Mouse (Mus musculus): ENCODE data around the gene Calml3. TPM values are rescaled to one million over a fixed set of nuclear protein-coding genes. Genes with fewer than 3 reads are reported as not detected.

The Calml3 gene
- polyA plus RNA-seq, 1 experiment = 0.02 TPM

DNA sequence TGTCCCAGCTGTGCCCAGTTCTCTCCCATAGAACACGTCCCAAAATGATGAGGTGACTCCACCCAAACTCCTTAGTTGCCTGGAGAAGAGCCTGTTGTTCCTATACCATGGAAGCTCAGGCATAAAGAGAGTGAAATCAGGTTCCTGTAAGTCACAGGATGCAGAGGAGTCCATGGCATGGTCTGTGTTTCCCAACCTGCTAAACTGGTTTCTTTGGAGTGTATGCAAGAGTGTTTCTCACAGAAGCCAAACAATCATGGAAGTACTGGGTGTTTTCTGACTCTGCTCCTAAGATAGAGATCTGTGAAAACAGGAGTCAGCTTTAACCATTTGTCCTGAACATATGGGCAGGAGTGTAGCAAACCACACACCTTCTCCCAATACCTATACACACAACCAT is 27.9 kb upstream of the Calml3 start:
- H3K4me3 ChIP-seq (ENCODE audit: insufficient read depth, poor library complexity, severe bottlenecking) = no peak overlapping the region
- H3K79me2 ChIP-seq (ENCODE audit: control insufficient read depth, insufficient read depth) = no peaks in the 10 kb centered on the region
- TF ChIP-seq USF1 (IDR thresholded peaks at IDR 0.05; ENCODE audit: low read depth) (no peak), CEBPB (IDR thresholded peaks at IDR 0.05; ENCODE audit: low read depth) (no peak), FOSL1 (IDR thresholded peaks at IDR 0.05; ENCODE audit: insufficient read depth, low read length, poor library complexity, severe bottlenecking) (no peak), CTCF (IDR thresholded peaks at IDR 0.05; ENCODE audit: control insufficient read depth, insufficient read depth, insufficient read length) (no peak)
- no peaks in the 10 kb centered on the region for H3K27me3 ChIP-seq (ENCODE audit: control insufficient read depth, insufficient read depth, insufficient read length)
- no peaks in the 10 kb centered on the region for H3K36me3 ChIP-seq (ENCODE audit: control insufficient read depth, insufficient read depth)
- H3ac ChIP-seq (ENCODE audit: control insufficient read depth, insufficient read length, low read depth) = no peak overlapping the region
- no peaks in the 10 kb centered on the region for H3K79me3 ChIP-seq (ENCODE audit: low read depth)

DNA sequence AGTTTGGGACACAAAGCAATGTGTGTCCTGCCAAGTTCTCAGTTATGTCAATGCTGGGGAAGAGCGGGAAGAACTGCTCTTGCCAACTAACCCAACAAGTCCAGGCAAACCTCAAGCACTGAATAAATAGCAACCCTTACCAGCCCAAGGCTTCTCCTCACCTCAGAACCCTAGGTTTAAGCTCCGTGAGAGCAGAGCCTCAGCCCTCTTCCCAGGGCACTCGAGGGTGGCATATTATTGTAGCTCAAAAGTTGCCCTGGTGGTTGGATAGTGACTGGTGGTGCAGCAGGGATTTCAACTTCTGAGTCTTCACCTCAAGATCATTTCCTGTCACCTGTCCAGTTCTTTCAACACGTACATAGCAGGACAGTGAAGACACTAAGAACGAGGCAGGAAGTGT is 27.4 kb upstream of the Calml3 start:
- Histone ChIP-seq H3K79me2 (ENCODE audit: control insufficient read depth, insufficient read depth) (no peaks in the 10 kb centered on the region), H3K79me3 (ENCODE audit: low read depth) (no peaks in the 10 kb centered on the region), H3K4me3 (ENCODE audit: insufficient read depth, poor library complexity, severe bottlenecking) (no peak overlapping the region)

DNA sequence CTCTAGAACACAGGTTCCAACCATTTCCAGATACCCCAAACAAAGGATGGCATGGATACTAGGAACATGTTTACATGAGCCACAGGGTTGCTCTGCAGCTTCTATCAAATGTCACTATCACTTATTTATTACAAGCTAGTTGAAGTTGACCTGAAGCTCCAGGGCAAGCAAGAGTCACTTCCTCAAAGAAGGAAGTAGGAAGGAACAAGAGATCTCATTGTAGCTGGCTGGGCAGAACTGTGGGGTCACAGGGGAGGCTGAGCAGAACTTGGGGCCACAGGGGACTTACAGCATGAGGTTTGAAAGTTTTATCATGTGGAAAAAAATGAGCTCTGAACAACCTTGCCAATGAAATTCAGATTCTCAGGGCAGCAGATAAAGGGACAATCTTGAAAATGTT is 21.6 kb upstream of the Calml3 start:
- Histone ChIP-seq H3ac (ENCODE audit: control insufficient read depth, insufficient read length, low read depth) (no peak overlapping the region), H3K4me3 (ENCODE audit: insufficient read depth, poor library complexity, severe bottlenecking) (no peak overlapping the region), H3K36me3 (ENCODE audit: control insufficient read depth, insufficient read depth) (no peaks in the 10 kb centered on the region), H3K27me3 (ENCODE audit: control insufficient read depth, insufficient read depth, insufficient read length) (no peaks in the 10 kb centered on the region), H3K79me2 (ENCODE audit: control insufficient read depth, insufficient read depth) (no peaks in the 10 kb centered on the region), H3K79me3 (ENCODE audit: low read depth) (no peaks in the 10 kb centered on the region)
- TF ChIP-seq MYOG (IDR thresholded peaks at IDR 0.05; ENCODE audit: control insufficient read depth, extremely low read depth, insufficient read length) (no peak), FOSL1 (IDR thresholded peaks at IDR 0.05; ENCODE audit: insufficient read depth, low read length, poor library complexity, severe bottlenecking) (no peak), CEBPB (IDR thresholded peaks at IDR 0.05; ENCODE audit: low read depth) (no peak), MYOD1 (IDR thresholded peaks at IDR 0.05; ENCODE audit: control insufficient read depth, insufficient read length, low read depth) (no peak), USF1 (IDR thresholded peaks at IDR 0.05; ENCODE audit: low read depth) (no peak), MAX (IDR thresholded peaks at IDR 0.05) (no peak), CTCF (IDR thresholded peaks at IDR 0.05; ENCODE audit: control insufficient read depth, insufficient read depth, insufficient read length) (no peak)

More for the DNA sequence above, 27.4 kb upstream of the Calml3 start:
- TF ChIP-seq USF1 (IDR thresholded peaks at IDR 0.05; ENCODE audit: low read depth) (no peak), MYOG (IDR thresholded peaks at IDR 0.05; ENCODE audit: control insufficient read depth, extremely low read depth, insufficient read length) (no peak), MAX (IDR thresholded peaks at IDR 0.05) (no peak), CTCF (IDR thresholded peaks at IDR 0.05; ENCODE audit: control insufficient read depth, insufficient read depth, insufficient read length) (no peak), MYOD1 (IDR thresholded peaks at IDR 0.05; ENCODE audit: control insufficient read depth, insufficient read length, low read depth) (no peak), CEBPB (IDR thresholded peaks at IDR 0.05; ENCODE audit: low read depth) (no peak), FOSL1 (IDR thresholded peaks at IDR 0.05; ENCODE audit: insufficient read depth, low read length, poor library complexity, severe bottlenecking) (no peak)
- H3K36me3 ChIP-seq (ENCODE audit: control insufficient read depth, insufficient read depth) = no peaks in the 10 kb centered on the region
- H3ac ChIP-seq (ENCODE audit: control insufficient read depth, insufficient read length, low read depth) = no peak overlapping the region
- no peaks in the 10 kb centered on the region for H3K27me3 ChIP-seq (ENCODE audit: control insufficient read depth, insufficient read depth, insufficient read length)

DNA sequence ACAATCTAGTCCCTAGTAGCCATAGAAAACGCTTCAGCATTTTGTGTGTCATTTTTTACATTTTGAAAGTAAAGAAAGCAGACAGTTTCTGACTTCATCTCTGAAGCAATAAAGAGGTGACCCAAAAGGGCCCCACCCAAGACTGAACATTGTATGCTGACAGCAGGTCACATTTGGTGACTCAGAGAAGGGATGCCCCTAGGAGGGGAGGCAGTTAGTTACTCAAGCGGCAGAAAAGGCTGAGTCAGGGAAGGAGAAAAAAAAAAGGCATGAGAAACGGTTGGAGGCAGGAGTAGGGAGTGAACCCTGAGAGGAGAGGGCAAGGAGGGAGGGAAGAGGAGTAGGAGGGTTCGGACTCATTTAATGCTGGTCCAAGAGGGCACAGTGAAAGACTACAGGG is 18.0 kb upstream of the Calml3 start:
- no peaks in the 10 kb centered on the region for H3K36me3 ChIP-seq (ENCODE audit: control insufficient read depth, insufficient read depth)
- no peak overlapping the region for H3ac ChIP-seq (ENCODE audit: control insufficient read depth, insufficient read length, low read depth)
- H3K27me3 ChIP-seq (ENCODE audit: control insufficient read depth, insufficient read depth, insufficient read length) = no peaks in the 10 kb centered on the region
- no peak overlapping the region for H3K4me3 ChIP-seq (ENCODE audit: insufficient read depth, poor library complexity, severe bottlenecking)
- H3K79me3 ChIP-seq (ENCODE audit: low read depth) = no peaks in the 10 kb centered on the region
- no peak for TF ChIP-seq FOSL1 (IDR thresholded peaks at IDR 0.05; ENCODE audit: insufficient read depth, low read length, poor library complexity, severe bottlenecking)
- TF ChIP-seq CEBPB (IDR thresholded peaks at IDR 0.05; ENCODE audit: low read depth) = peak; percentile 4
- no peak for TF ChIP-seq MYOG (IDR thresholded peaks at IDR 0.05; ENCODE audit: control insufficient read depth, extremely low read depth, insufficient read length)
- no peak for TF ChIP-seq MAX (IDR thresholded peaks at IDR 0.05)
- no peak for TF ChIP-seq MYOD1 (IDR thresholded peaks at IDR 0.05; ENCODE audit: control insufficient read depth, insufficient read length, low read depth)
- no peak for TF ChIP-seq CTCF (IDR thresholded peaks at IDR 0.05; ENCODE audit: control insufficient read depth, insufficient read depth, insufficient read length)
- H3K79me2 ChIP-seq (ENCODE audit: control insufficient read depth, insufficient read depth) = no peaks in the 10 kb centered on the region

DNA sequence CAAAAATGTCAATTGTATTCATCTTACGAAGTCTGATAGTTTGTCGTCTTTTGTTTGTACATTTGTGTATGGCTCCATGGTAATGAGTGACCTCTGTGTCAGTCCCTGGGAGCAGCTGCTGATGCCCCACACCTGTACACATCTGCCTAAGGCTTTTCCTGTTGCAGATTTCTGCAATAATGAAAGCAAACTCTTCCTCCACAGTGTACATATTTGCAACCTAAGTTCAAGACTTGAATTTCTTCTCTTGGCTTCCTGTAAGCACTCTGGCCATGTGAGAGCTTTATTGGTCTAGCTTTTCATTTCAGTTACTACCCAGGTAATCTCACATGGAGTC is 14.6 kb upstream of the Calml3 start:
- Histone ChIP-seq H3K79me2 (ENCODE audit: control insufficient read depth, insufficient read depth) (no peaks in the 10 kb centered on the region), H3K36me3 (ENCODE audit: control insufficient read depth, insufficient read depth) (no peaks in the 10 kb centered on the region), H3K27me3 (ENCODE audit: control insufficient read depth, insufficient read depth, insufficient read length) (no peaks in the 10 kb centered on the region), H3K4me3 (ENCODE audit: insufficient read depth, poor library complexity, severe bottlenecking) (no peak overlapping the region), H3ac (ENCODE audit: control insufficient read depth, insufficient read length, low read depth) (no peak overlapping the region), H3K79me3 (ENCODE audit: low read depth) (no peaks in the 10 kb centered on the region)
- TF ChIP-seq MYOG (IDR thresholded peaks at IDR 0.05; ENCODE audit: control insufficient read depth, extremely low read depth, insufficient read length) (no peak), CEBPB (IDR thresholded peaks at IDR 0.05; ENCODE audit: low read depth) (no peak)

DNA sequence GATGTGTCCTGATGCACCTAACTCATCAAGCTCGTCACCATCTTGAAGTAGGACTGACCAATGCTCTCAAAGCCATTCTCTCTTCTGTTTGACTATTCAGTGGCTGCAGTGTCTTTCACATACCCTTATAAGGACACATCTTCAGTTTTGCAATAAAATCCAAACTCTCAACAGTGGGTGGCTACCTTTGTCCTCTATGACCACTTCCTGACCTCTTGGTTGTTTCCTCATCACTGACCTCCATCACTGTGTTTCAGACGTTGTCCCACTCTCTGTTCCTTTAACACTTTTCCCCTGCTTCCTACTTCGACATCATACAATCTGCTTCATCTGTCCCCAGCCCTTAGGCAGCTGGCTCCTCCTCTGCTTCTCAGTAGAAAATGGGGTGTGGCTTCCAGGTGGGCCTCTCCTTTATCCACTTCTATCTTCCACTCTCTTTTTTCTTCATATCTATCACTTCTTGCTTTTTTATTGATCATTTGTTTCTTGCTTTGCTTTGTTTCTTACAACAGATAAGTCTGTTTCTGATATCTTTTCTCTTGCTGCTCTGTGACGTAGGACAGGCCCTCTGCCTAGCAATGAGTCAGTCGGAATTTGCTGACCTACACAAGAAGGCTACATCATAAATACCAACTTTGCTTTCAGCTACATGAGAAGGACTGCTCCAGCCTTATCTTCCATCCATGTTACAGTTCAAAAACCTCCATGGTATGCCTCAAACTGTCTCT is 14.1 kb upstream of the Calml3 start:
- no peak overlapping the region for H3K4me3 ChIP-seq (ENCODE audit: insufficient read depth, poor library complexity, severe bottlenecking)
- TF ChIP-seq CTCF (IDR thresholded peaks at IDR 0.05; ENCODE audit: control insufficient read depth, insufficient read depth, insufficient read length) (no peak), USF1 (IDR thresholded peaks at IDR 0.05; ENCODE audit: low read depth) (no peak), FOSL1 (IDR thresholded peaks at IDR 0.05; ENCODE audit: insufficient read depth, low read length, poor library complexity, severe bottlenecking) (no peak), MYOD1 (IDR thresholded peaks at IDR 0.05; ENCODE audit: control insufficient read depth, insufficient read length, low read depth) (no peak), MYOG (IDR thresholded peaks at IDR 0.05; ENCODE audit: control insufficient read depth, extremely low read depth, insufficient read length) (no peak), MAX (IDR thresholded peaks at IDR 0.05) (no peak), CEBPB (IDR thresholded peaks at IDR 0.05; ENCODE audit: low read depth) (no peak)
- H3K36me3 ChIP-seq (ENCODE audit: control insufficient read depth, insufficient read depth) = no peaks in the 10 kb centered on the region
- H3K79me2 ChIP-seq (ENCODE audit: control insufficient read depth, insufficient read depth) = no peaks in the 10 kb centered on the region
- no peaks in the 10 kb centered on the region for H3K27me3 ChIP-seq (ENCODE audit: control insufficient read depth, insufficient read depth, insufficient read length)
- H3K79me3 ChIP-seq (ENCODE audit: low read depth) = no peaks in the 10 kb centered on the region
- no peak overlapping the region for H3ac ChIP-seq (ENCODE audit: control insufficient read depth, insufficient read length, low read depth)
